Mouse (Mus musculus): ENCODE measurements around the gene Thsd7a. TPM values are rescaled to one million over a fixed set of nuclear protein-coding genes. Genes with fewer than 3 reads are reported as not detected.

Thsd7a gene
- total RNA-seq, 2 experiments from 2014 or later: 4.6 to 7.8 TPM

- DNase-seq (ENCODE audit: low spot score in 2 of 2): no peak
These were observed 55.5 kb downstream of the Thsd7a start for GRCm38 (mm10) chr6:12693689-12694088.

DNA sequence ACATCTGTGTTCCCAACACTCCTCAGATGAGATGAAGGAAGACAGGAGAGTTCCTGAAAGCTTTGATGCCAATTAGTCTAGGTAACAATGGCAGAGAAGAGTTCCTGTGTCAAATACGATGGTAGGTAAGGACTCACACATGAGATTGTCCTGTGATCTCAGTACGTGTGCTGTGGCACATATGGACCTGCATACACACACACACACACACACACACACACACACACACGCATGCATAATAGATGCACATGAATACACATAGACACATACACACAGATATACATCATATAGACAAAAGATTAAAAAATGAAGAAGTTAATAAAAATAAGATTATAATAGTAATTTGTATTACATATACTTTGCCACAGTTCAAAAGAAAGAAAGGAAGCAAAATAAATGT lies 56.0 kb downstream of the Thsd7a start:
- no peak for DNase-seq (ENCODE audit: low spot score in 2 of 2)

DNA sequence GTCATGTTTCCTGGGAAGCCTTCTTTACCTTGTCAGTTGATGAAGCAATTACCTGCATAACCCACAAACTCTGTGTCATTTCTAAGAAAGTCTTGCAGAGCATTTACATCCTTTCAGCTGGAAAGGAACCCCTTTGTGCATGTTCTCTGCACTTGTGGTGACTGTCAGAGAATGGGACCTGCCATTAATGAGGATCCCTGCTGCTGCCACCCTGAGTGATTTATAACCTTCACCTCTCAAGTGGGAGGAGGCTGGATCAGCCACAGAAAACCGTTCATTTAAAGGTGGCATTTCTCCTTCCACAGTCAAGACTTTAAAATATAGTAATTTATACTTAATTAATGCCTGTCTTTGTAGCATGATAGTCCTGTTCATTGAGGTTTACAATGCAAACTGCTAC lies 99.6 kb downstream of the Thsd7a start:
- no peak for DNase-seq (ENCODE audit: low spot score in 2 of 2)

GRCm38 (mm10) chr6:12628637-12629246 lies 120.5 kb downstream of the Thsd7a start:
- no peak for DNase-seq (ENCODE audit: low spot score in 2 of 2)

GRCm38 (mm10) chr6:12606638-12607246 lies 142.5 kb downstream of the Thsd7a start:
- DNase-seq (ENCODE audit: low spot score in 2 of 2): no peak

GRCm38 (mm10) chr6:12602927-12603326 lies 146.3 kb downstream of the Thsd7a start:
- no peak for DNase-seq (ENCODE audit: low spot score in 2 of 2)

DNA sequence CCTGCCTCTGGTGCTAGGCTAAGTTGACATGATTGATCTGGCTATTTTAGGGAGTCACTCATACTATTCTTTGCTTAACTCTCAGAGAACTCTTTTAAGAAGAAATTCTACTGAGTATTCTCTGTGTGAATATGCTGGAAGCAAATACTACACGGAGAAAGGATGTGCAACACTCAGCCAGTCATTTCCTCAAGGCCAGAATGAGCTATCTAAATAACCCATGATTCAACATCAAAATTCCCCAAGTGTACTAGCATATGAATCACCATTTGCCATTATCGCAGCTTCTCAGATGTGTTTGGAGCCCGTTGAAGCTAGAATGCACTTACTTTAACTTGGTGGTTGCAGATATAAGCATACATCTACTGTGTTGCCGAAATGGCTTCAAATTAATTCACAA lies 147.0 kb downstream of the Thsd7a start:
- DNase-seq (ENCODE audit: low spot score in 2 of 2): no peak

DNA sequence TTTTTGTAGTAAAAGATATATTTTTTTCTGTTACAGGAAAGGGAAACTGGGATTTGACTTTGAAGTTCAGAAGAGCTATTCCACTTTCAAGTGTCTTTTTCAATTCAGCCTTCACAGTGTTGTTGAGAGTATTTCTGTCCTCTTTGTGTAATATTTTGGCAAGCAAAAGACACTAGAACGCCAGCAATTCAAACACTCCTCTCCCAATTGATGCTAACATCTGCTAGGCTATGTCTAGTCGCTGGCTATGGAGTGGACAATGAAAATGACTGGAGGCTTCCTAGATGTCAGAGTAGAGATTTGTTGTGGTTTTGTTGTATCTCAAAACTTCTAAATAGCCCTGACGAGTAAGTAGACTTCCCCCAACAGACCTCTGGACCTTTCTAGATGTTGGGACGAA lies 164.8 kb downstream of the Thsd7a start:
- no peak for DNase-seq (ENCODE audit: low spot score in 2 of 2)

- DNase-seq (ENCODE audit: low spot score in 2 of 2): no peak
These were observed 168.1 kb downstream of the Thsd7a start for GRCm38 (mm10) chr6:12581143-12581542.

GRCm38 (mm10) chr6:12575619-12576216 lies 173.5 kb downstream of the Thsd7a start:
- DNase-seq (ENCODE audit: low spot score in 2 of 2): no peak

GRCm38 (mm10) chr6:12572202-12572601 lies 177.0 kb downstream of the Thsd7a start:
- no peak for DNase-seq (ENCODE audit: low spot score in 2 of 2)

GRCm38 (mm10) chr6:12565136-12565535 lies 184.1 kb downstream of the Thsd7a start:
- DNase-seq (ENCODE audit: low spot score in 2 of 2): no peak

DNA sequence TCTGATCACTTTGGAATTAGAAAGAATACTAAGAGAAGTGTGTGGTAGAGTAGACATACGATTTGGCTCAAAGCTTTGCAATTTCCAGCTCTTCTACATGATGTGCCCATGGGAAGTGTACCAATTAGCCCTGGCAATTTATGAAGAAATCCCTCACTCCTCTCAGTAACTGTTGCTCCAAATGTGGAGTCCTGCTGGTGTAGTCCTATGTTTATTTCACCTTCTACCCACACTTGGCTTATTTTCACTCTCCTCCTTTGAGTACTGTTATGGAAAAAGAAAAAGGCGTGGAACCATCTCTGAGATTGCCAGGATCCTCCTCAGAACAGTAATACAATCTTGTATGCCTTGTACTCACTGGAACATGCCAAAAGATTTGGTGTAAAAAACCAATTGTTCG lies 186.9 kb downstream of the Thsd7a start:
- no peak for DNase-seq (ENCODE audit: low spot score in 2 of 2)

GRCm38 (mm10) chr6:12560500-12560899 lies 188.7 kb downstream of the Thsd7a start:
- DNase-seq (ENCODE audit: low spot score in 2 of 2): no peak

DNA sequence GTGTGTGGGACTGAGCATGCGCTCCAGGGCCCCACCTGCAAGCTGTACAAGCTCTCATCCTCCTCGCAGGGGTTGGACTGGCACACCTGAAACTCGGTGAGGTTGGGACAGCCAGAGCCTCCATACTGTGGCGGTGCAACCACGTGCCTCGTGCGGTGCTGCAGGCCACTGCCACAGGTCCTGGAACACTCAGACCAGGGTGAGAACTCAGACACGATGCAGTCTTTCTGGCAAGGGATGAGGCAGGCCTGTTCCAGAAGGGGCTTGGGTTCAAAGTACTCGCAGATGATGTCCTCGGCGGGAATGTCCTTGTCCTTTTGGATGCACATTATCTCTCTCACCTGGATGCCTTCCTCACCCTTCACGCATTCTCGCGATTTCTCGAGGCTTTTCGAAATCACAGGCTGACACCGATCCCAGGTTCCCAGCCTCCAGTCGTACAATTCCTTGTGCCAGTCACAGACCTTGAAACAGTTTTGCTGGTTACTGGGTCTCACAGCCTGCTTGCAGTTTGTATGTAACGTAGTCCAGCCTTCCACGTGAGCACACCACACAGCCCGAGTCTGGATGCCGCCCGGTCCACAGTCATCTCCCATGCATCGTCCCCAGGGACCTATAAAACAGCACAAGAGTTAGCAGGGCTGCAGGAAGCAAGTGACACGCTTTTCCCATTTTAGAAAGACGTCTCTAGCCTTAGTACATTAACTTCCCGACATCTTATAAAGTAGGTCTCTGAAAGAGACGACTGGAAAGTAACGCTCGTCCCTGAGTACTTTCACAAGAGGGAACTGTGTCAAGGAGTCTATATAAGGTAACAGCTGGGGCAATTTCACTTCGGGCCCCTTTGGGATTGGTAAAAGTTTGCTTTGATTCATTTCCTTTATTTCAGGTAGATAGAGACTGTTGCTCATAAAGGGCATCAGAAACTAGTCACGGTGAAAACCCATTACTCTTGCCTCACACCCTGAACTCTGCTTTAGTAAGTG lies 193.8 kb downstream of the Thsd7a start:
- DNase-seq (ENCODE audit: low spot score in 2 of 2): no peak

DNA sequence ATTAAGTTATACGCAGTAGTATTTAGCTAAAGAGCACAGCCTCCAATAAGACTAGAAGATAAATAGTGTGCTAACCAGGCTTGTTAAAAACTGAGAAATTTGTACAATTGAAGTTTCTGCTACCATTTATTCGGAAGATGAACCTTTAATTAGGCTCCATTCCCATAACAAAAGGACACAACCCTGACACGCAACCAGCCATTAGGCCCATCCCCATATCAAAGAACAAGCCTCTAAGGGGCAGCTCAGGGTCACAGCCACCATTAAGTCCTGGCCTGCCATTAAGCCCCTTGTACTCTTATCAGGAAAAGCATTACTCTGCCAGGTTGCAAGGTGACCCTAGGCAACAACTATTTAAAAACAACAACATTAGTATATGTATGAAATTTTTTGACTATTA lies 198.0 kb downstream of the Thsd7a start:
- DNase-seq (ENCODE audit: low spot score in 2 of 2): no peak

DNA sequence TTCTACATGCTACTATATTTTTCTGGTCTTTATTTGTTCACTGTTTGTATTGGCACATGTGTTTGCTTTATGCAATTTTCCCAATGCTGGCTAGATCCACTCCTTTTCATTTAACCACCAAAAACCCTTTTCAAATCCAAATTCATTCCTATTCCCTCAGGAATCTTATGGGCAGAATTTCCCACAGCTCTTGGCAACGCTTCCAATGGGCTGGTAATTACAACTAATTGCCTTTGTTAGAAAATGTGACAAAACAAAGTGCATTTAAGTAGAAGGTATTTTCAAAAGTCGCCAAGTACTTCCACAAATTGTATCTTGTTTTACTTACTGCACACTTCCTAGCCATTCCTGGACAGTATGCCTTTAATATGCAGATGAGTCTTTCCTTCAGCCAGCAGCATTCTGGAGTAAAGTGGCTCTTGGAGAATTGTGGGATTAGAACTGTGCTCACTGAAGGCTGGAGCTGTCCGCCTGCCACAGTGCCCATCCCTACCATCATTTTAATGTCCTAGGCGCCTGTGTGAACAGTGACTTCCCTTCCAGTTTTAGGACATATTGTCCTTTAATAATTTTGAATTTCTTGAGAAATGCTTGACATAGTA lies 199.1 kb downstream of the Thsd7a start:
- no peak for DNase-seq (ENCODE audit: low spot score in 2 of 2)

DNA sequence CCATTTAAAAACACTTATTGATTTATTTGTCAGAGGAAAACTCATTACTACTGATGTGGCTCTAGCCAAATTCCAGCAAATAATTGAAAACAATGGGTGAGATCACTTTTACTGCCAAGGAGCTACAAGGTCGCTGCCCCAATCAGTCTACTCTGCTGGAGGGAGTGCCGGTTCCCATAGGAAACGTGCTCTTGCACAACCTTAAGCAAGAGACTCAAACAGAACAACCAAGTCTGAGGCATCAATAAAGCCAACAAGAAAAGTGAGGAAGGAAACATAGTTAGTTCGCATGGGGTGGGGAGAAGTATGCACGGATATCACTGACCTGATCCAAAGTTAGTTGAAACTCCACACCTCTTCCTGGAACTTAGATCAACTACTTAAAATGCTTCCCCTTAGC lies 205.1 kb downstream of the Thsd7a start:
- no peak for DNase-seq (ENCODE audit: low spot score in 2 of 2)

GRCm38 (mm10) chr6:12542496-12542895 lies 206.7 kb downstream of the Thsd7a start:
- DNase-seq (ENCODE audit: low spot score in 2 of 2): no peak

- no peak for DNase-seq (ENCODE audit: low spot score in 2 of 2)
These were observed 230.1 kb downstream of the Thsd7a start for GRCm38 (mm10) chr6:12519121-12519520.

GRCm38 (mm10) chr6:12518283-12518903 lies 230.8 kb downstream of the Thsd7a start:
- no peak for DNase-seq (ENCODE audit: low spot score in 2 of 2)

All from gastrocnemius, postnatal 4 days (tissue).